Mouse (Mus musculus): ENCODE results near the gene Dync1li1. TPM values are rescaled to one million over a fixed set of nuclear protein-coding genes. Genes with fewer than 3 reads are reported as not detected.
"Not testable (repeated sequence)": the region's sequence is repeated elsewhere in the genome, so short reads cannot be mapped to it uniquely, and the experiment has no call there.

Gene Dync1li1
- polyA plus RNA-seq, 1 experiment = 57.9 TPM

- no peaks in the 10 kb centered on the region for H3K4me1 ChIP-seq (ENCODE audit: control insufficient read depth, insufficient read depth, low read length)
- peak; percentile 43 for TF ChIP-seq CTCF (IDR thresholded peaks at IDR 0.05; ENCODE audit: extremely low read depth, insufficient read depth, low read length)
- no peak for TF ChIP-seq POLR2A (IDR thresholded peaks at IDR 0.05; ENCODE audit: extremely low read depth, insufficient read depth, low read length)
- no peak overlapping the region for H3K4me3 ChIP-seq (ENCODE audit: insufficient read depth, low read length)
- H3K27ac ChIP-seq (ENCODE audit: insufficient read depth, low read length) = no peak overlapping the region
These were observed 21.8 kb downstream of the Dync1li1 start for GRCm38 (mm10) chr9:114710345-114710744.

GRCm38 (mm10) chr9:114713481-114713880, 24.9 kb downstream of the Dync1li1 start:
- Histone ChIP-seq H3K27ac (ENCODE audit: insufficient read depth, low read length) (no peak overlapping the region), H3K4me3 (ENCODE audit: insufficient read depth, low read length) (no peak overlapping the region), H3K4me1 (ENCODE audit: control insufficient read depth, insufficient read depth, low read length) (no peaks in the 10 kb centered on the region)
- TF ChIP-seq POLR2A (IDR thresholded peaks at IDR 0.05; ENCODE audit: extremely low read depth, insufficient read depth, low read length) = no peak

GRCm38 (mm10) chr9:114716677-114717331, 28.2 kb downstream of the Dync1li1 start:
- no peak overlapping the region for H3K4me3 ChIP-seq (ENCODE audit: insufficient read depth, low read length)
- H3K27ac ChIP-seq (ENCODE audit: insufficient read depth, low read length) = no peak overlapping the region
- H3K4me1 ChIP-seq (ENCODE audit: control insufficient read depth, insufficient read depth, low read length) = no peaks in the 10 kb centered on the region
- TF ChIP-seq CTCF (IDR thresholded peaks at IDR 0.05; ENCODE audit: extremely low read depth, insufficient read depth, low read length) = no peak
- no peak for TF ChIP-seq POLR2A (IDR thresholded peaks at IDR 0.05; ENCODE audit: extremely low read depth, insufficient read depth, low read length)

DNA sequence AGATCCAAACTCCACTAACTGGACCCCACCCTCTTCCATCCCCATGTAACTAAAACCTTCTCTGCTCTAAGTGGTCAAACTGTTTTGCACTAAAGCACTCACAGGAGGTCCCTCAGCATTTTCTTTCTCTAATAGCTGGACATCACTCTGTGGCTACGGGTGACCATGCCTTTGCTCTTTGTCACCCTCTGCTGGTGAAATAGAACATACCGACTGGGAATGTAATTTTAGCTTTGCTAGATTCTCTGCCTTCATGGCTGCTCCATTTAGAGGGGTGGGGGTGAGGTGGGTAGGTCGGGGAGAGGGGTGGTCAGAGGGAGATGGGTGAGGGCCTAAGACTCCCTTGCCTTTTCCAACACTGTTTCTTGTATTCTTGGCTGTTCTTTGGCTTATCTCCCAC, 38.7 kb downstream of the Dync1li1 start:
- TF ChIP-seq CTCF (IDR thresholded peaks at IDR 0.05; ENCODE audit: extremely low read depth, insufficient read depth, low read length) (peak; percentile 69), POLR2A (IDR thresholded peaks at IDR 0.05; ENCODE audit: extremely low read depth, insufficient read depth, low read length) (no peak)
- no peak overlapping the region for H3K4me3 ChIP-seq (ENCODE audit: insufficient read depth, low read length)
- peaks cover under 1% of the 10 kb centered on the region; the same call in 1 of the 2 replicates for H3K4me1 ChIP-seq (ENCODE audit: control insufficient read depth, insufficient read depth, low read length)
- H3K27ac ChIP-seq (ENCODE audit: insufficient read depth, low read length) = no peak overlapping the region

GRCm38 (mm10) chr9:114728432-114728831, 39.8 kb downstream of the Dync1li1 start:
- not testable (repeated sequence) for H3K4me1 ChIP-seq (ENCODE audit: control insufficient read depth, insufficient read depth, low read length); H3K27ac ChIP-seq (ENCODE audit: insufficient read depth, low read length); H3K4me3 ChIP-seq (ENCODE audit: insufficient read depth, low read length)

GRCm38 (mm10) chr9:114729911-114730805, 41.6 kb downstream of the Dync1li1 start:
- TF ChIP-seq POLR2A (IDR thresholded peaks at IDR 0.05; ENCODE audit: extremely low read depth, insufficient read depth, low read length) (no peak), CTCF (IDR thresholded peaks at IDR 0.05; ENCODE audit: extremely low read depth, insufficient read depth, low read length) (no peak)
- H3K4me1 ChIP-seq (ENCODE audit: control insufficient read depth, insufficient read depth, low read length) = peaks cover 2% of the 10 kb centered on the region; the same call in 1 of the 2 replicates
- no peak overlapping the region for H3K27ac ChIP-seq (ENCODE audit: insufficient read depth, low read length)
- peak overlapping the region; percentile 56; the same call in 1 of the 2 replicates for H3K4me3 ChIP-seq (ENCODE audit: insufficient read depth, low read length)

- TF ChIP-seq POLR2A (IDR thresholded peaks at IDR 0.05; ENCODE audit: extremely low read depth, insufficient read depth, low read length) = peak; percentile 75; the same call in 1 of the 2 replicates
- no peak for TF ChIP-seq CTCF (IDR thresholded peaks at IDR 0.05; ENCODE audit: extremely low read depth, insufficient read depth, low read length)
- H3K27ac ChIP-seq (ENCODE audit: insufficient read depth, low read length) = peak within 1 kb of the TSS; percentile 69; the same call in 1 of the 2 replicates
- H3K4me3 ChIP-seq (ENCODE audit: insufficient read depth, low read length) = peak within 1 kb of the TSS; percentile 56
- peaks cover 2% of the 10 kb centered on the region; the same call in 1 of the 2 replicates for H3K4me1 ChIP-seq (ENCODE audit: control insufficient read depth, insufficient read depth, low read length)
These were observed 42.6 kb downstream of the Dync1li1 start, which contains the start of gene Cmtm6 for GRCm38 (mm10) chr9:114731011-114731755. TSS of gene Cmtm6 (plus strand) at chr9:114731116.

GRCm38 (mm10) chr9:114731871-114732682, 43.5 kb downstream of the Dync1li1 start:
- TF ChIP-seq CTCF (IDR thresholded peaks at IDR 0.05; ENCODE audit: extremely low read depth, insufficient read depth, low read length) (no peak), POLR2A (IDR thresholded peaks at IDR 0.05; ENCODE audit: extremely low read depth, insufficient read depth, low read length) (no peak)
- Histone ChIP-seq H3K4me1 (ENCODE audit: control insufficient read depth, insufficient read depth, low read length) (peaks cover 4% of the 10 kb centered on the region; the same call in 1 of the 2 replicates), H3K27ac (ENCODE audit: insufficient read depth, low read length) (no peak overlapping the region), H3K4me3 (ENCODE audit: insufficient read depth, low read length) (peak overlapping the region; percentile 56)

DNA sequence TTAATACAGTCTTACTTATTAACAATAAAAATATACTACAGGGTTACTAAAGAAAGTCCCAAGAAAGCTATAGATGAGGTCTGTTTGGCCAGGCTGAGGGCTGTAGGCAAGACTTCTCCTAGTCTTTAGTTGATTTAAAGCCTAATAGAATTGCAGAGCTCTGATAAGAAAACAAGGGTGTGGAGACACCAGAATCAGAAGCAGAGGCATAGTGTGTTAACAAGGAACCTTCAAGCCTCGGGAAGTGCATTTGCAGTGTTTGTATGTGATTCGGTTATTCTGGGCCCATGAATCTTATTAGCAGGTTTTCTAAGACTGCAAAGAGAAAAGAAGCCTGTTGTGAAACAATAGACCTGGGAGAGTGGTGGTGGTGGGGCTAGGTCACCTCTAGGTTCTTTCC, 44.6 kb downstream of the Dync1li1 start:
- H3K27ac ChIP-seq (ENCODE audit: insufficient read depth, low read length) = no peak overlapping the region
- H3K4me1 ChIP-seq (ENCODE audit: control insufficient read depth, insufficient read depth, low read length) = peaks cover 4% of the 10 kb centered on the region; the same call in 1 of the 2 replicates
- H3K4me3 ChIP-seq (ENCODE audit: insufficient read depth, low read length) = no peak overlapping the region
- no peak for TF ChIP-seq POLR2A (IDR thresholded peaks at IDR 0.05; ENCODE audit: extremely low read depth, insufficient read depth, low read length)
- no peak for TF ChIP-seq CTCF (IDR thresholded peaks at IDR 0.05; ENCODE audit: extremely low read depth, insufficient read depth, low read length)

Measured in cortical plate, adult 2 months (tissue).